Mouse (Mus musculus) forebrain, embryonic 11.5 days (tissue): Measurements from ENCODE around the gene Map3k7. TPM values are rescaled to one million over a fixed set of nuclear protein-coding genes. Genes with fewer than 3 reads are reported as not detected.
"Not testable (repeated sequence)": the region's sequence is repeated elsewhere in the genome, so short reads cannot be mapped to it uniquely, and the experiment has no call there.

ENCODE experiments used
- ATAC-seq: fragments of 200-750 bp; cut with Nextera tagmentation; replicated peaks from 2 replicates; pipeline ENCODE4 v1.8.0; 2017; ENCODE audit warnings: moderate TSS enrichment; ENCODE audit not compliant: low FRiP score
- DNase-seq: peaks from one replicate; pipeline ENCODE4 v3.0.0-alpha.2; 2017; ENCODE audit warnings: low spot score
- H3K27ac ChIP-seq: fragments of 300-500 bp; sonication (generic); 2 replicates; pipeline ENCODE4 v1.5.1; 2014; ENCODE audit warnings: low read depth, low read length
- H3K27me3 ChIP-seq: fragments of 300-500 bp; sonication (generic); 2 replicates; pipeline ENCODE4 v1.6.1; 2014; ENCODE audit warnings: mild to moderate bottlenecking, low read length, mixed read lengths; ENCODE audit not compliant: control insufficient read depth, insufficient read depth
- H3K36me3 ChIP-seq: fragments of 300-500 bp; sonication (generic); 2 replicates; pipeline ENCODE4 v1.6.1; 2014; ENCODE audit warnings: mild to moderate bottlenecking, low read length, moderate library complexity, mixed read lengths; ENCODE audit not compliant: control insufficient read depth, insufficient read depth
- H3K4me1 ChIP-seq: fragments of 300-500 bp; sonication (generic); replicated peaks from 2 replicates; pipeline ENCODE4 v1.6.1; 2014; ENCODE audit warnings: low read length, mixed read lengths; ENCODE audit not compliant: control insufficient read depth, insufficient read depth
- H3K4me2 ChIP-seq: fragments of 300-500 bp; sonication (generic); 2 replicates; pipeline ENCODE4 v1.6.1; 2014; ENCODE audit warnings: low read depth, mild to moderate bottlenecking, low read length, moderate library complexity, mixed read lengths; ENCODE audit not compliant: severe bottlenecking
- H3K4me3 ChIP-seq: fragments of 300-500 bp; sonication (generic); 2 replicates; pipeline ENCODE4 v1.5.1; 2014; ENCODE audit warnings: low read depth, low read length
- H3K9ac ChIP-seq: fragments of 300-500 bp; sonication (generic); 2 replicates; pipeline ENCODE4 v1.6.1; 2014; ENCODE audit warnings: low read length
- H3K9me3 ChIP-seq: fragments of 300-500 bp; sonication (generic); 2 replicates; pipeline ENCODE4 v1.6.1; 2016; ENCODE audit warnings: low read length, mixed read lengths; ENCODE audit not compliant: control insufficient read depth
- WGBS: fragments of 180-500 bp; shearing (Covaris S2); extraction: QIAGEN DNeasy Blood & Tissue Kit; methylation state at CpG from one replicate; pipeline ENCODE4 v1.1.7; 2014; 5-methylcytosine and 5-hydroxymethylcytosine counted together
- polyA plus RNA-seq: library from polyadenylated mRNA; unstranded; fragments of >200 nt; fragmentation: Nextera tagmentation; extraction: Ambion mirVana; gene quantifications from 2 replicates; pipeline ENCODE4 v1.2.1, GENCODE M21; 2014

Map3k7 gene
- polyA plus RNA-seq, 1 experiment from 2014 or later, result 50.0 TPM

DNA sequence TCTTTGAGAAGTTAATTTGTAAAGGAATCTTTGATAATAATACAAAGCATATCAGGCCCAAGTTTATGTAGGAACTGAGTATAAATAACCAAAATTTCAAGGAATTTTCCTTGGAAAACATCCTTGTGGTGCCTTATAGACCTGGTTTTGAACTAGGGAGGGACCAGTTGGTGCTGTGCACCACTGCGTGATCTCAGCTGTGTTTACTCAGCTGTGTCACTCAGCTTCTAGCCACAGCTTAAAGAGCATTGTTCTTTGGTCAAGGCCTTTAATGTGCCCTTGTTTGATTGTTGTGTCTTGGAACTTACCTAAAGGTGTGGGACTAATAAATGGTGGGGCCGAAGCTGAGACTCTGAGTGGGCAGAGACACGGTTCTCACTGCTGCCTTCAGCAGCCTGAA is 43.3 kb downstream of the Map3k7 start:
- Histone ChIP-seq H3K36me3 (no peaks in the 10 kb centered on the region; the same call in 1 of the 2 replicates), H3K9me3 (no peaks in the 10 kb centered on the region), H3K4me3 (no peak overlapping the region), H3K4me1 (no peaks in the 10 kb centered on the region), H3K9ac (no peak overlapping the region), H3K27me3 (no peaks in the 10 kb centered on the region), H3K4me2 (no peak overlapping the region), H3K27ac (no peak overlapping the region)
- whole genome bisulfite sequencing, result 77% methylated on average over 3 of the region's 3 CpGs
- ATAC-seq (no peak), DNase-seq (no peak)

DNA sequence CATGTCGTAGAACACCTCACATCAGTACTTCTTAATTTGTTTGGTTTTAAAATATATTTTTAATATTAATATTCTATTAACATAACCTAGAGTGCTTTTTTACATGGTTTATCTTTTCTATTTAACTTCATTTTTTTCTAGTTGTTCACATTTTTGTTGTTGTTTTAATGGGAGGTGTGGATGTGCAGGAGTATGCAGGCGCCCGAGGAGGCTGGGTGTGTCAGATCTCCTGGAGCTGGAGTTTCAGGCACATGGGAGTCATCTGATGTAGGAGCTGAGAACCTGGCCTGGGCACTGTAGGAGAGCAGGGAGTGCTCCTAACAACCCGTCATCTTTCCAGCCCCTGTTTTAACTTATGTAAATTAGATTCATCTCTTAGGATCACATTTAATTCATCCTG is 44.2 kb downstream of the Map3k7 start:
- H3K4me1 ChIP-seq, result no peaks in the 10 kb centered on the region
- DNase-seq, result no peak

DNA sequence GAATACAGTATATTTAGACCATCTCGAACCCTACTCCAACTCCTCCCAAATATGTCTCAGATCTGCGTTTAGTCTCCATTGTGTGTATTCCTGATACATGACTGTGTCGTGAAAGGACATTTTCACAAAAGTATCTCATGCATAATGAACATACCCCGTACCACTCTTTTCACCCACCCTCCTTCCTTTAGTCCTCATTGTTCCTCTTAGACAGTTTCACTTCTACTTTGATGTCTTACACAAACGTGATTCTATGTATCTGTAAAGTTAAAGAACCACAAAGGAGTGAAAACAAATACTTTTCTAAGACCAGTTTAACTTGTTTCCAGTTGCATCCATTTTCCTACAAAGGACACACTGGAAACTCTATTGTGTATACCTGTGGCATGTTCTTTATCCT is 46.9 kb downstream of the Map3k7 start:
- H3K9me3 ChIP-seq, result no peaks in the 10 kb centered on the region
- H3K36me3 ChIP-seq, result no peaks in the 10 kb centered on the region; the same call in 1 of the 2 replicates
- DNase-seq, result no peak
- no peak overlapping the region for H3K9ac ChIP-seq
- no peak overlapping the region for H3K4me3 ChIP-seq
- H3K27ac ChIP-seq, result no peak overlapping the region
- 78% methylated on average over 5 of the region's 5 CpGs for WGBS
- H3K4me1 ChIP-seq, result no peaks in the 10 kb centered on the region
- H3K4me2 ChIP-seq, result no peak overlapping the region
- no peaks in the 10 kb centered on the region for H3K27me3 ChIP-seq
- no peak for ATAC-seq

More for the DNA sequence above, 44.2 kb downstream of the Map3k7 start:
- ATAC-seq, result no peak
- Histone ChIP-seq H3K4me3 (no peak overlapping the region), H3K36me3 (no peaks in the 10 kb centered on the region; the same call in 1 of the 2 replicates), H3K27me3 (no peaks in the 10 kb centered on the region), H3K27ac (no peak overlapping the region), H3K9ac (no peak overlapping the region), H3K9me3 (no peaks in the 10 kb centered on the region), H3K4me2 (no peak overlapping the region)
- WGBS, result 90% methylated on average over 4 of the region's 4 CpGs

DNA sequence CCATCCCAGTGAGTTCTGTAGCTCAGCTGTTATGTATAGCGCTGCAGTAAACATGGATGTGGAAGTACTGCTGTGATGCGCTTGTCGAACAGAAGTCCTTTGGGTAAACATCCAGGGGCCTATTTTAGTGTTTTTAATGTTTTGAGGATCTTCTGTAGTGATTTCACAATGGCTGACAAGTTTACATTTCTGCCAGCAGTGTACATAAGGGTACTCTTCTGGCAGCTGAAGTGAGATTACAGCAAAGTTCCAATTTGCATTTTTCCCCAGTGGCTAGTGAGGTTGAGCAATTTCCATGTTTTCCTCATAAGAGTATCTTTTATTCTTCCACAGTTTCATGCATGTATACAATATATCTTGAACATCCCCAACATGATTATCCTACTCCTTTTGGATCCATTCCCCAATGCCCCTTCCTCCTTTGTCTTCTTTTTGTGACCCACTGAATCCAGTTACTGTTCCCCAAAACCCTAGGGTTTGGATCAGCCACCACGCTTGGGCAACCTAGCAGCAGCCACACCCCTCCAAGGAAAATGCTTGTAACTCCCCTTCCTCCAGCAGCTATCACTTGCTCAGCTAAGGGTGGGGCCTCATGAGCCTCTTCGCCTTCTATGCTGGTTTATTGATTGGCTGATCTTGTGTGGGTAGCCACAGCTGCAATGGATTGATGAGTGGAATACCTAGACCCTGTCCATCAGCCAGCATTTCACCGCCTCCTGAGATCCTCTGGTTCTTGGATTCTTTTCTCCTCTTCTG is 47.5 kb downstream of the Map3k7 start:
- H3K27me3 ChIP-seq, result no peaks in the 10 kb centered on the region
- DNase-seq (no peak), ATAC-seq (no peak)
- no peak overlapping the region for H3K27ac ChIP-seq
- no peaks in the 10 kb centered on the region; the same call in 1 of the 2 replicates for H3K36me3 ChIP-seq
- no peaks in the 10 kb centered on the region for H3K9me3 ChIP-seq
- no peak overlapping the region for H3K9ac ChIP-seq
- 94% methylated on average over 6 of the region's 6 CpGs for WGBS
- H3K4me3 ChIP-seq, result no peak overlapping the region
- no peaks in the 10 kb centered on the region for H3K4me1 ChIP-seq
- H3K4me2 ChIP-seq, result no peak overlapping the region

DNA sequence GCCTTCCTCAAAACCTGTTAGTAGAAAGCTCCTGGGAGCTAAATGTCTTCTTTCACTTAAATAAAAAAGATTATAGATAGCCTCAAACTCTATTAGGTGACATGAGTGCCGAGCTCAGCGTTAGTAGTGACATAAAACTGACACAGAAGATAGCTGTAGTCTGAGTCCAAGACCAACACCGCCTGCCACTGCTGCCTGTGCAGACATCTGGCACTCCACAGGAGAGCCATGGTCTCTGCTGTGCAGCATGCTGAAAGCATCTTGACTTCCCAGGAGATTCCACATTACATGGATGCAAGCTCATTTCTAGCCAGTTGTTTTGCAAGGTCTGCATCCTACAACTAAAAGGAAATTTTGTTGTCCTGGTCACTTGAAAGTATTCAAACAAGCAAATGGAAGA is 57.2 kb downstream of the Map3k7 start:
- Histone ChIP-seq H3K36me3 (no peaks in the 10 kb centered on the region; the same call in 1 of the 2 replicates), H3K4me2 (no peak overlapping the region), H3K9me3 (no peaks in the 10 kb centered on the region), H3K9ac (no peak overlapping the region), H3K4me3 (no peak overlapping the region), H3K27me3 (no peaks in the 10 kb centered on the region), H3K27ac (no peak overlapping the region), H3K4me1 (no peaks in the 10 kb centered on the region)
- no peak for DNase-seq
- ATAC-seq, result no peak
- WGBS, result 91% methylated on average over 3 of the region's 3 CpGs

DNA sequence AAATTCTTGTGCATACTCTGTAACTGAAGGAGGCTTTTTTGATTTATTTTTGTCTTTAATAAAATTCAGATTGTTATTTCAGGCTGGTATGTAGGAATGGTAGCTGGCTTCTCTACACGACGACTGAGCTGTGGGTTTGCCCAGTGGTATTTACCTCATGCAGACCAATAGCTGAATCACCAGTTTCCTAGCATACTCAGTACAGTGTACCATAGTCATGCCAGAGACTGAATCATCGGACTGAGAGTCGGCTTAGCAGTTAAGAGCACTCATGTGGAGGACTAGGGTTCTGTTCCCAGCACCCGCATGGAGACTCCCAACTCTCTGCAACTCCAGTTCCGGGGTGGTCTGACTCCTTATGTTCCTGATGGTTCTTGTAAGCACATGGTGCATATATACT is 58.4 kb downstream of the Map3k7 start:
- Histone ChIP-seq H3K4me3 (no peak overlapping the region), H3K36me3 (no peaks in the 10 kb centered on the region; the same call in 1 of the 2 replicates), H3K27me3 (no peaks in the 10 kb centered on the region), H3K9me3 (no peaks in the 10 kb centered on the region), H3K4me2 (no peak overlapping the region), H3K9ac (no peak overlapping the region), H3K4me1 (no peaks in the 10 kb centered on the region), H3K27ac (no peak overlapping the region)
- WGBS, result 94% methylated on average over 6 of the region's 6 CpGs
- ATAC-seq, result no peak
- no peak for DNase-seq

DNA sequence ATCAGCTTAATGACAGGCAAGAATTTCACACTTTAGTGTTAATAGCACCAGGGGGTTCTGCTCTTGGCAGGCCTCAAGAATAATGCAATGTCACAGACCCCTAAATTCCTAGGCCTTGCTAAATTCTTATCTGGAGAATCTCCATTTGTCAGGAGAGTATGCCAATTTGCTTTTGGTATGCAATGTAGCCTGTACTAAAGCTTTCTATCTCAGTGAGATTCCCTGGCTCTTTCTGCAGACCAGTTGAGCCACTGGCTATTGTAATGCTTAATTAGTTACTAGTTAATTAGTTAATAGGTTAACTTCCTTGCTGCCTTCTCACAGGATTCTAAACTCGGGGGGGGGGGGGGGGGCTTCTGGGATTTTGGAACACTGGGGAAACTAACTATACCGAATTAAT is 60.3 kb downstream of the Map3k7 start:
- not testable (repeated sequence) for DNase-seq, H3K9me3 ChIP-seq, H3K4me2 ChIP-seq, ATAC-seq, H3K27me3 ChIP-seq, H3K36me3 ChIP-seq, H3K9ac ChIP-seq, H3K4me3 ChIP-seq, H3K4me1 ChIP-seq, H3K27ac ChIP-seq
- 83% methylated on average over 2 of the region's 2 CpGs for WGBS

DNA sequence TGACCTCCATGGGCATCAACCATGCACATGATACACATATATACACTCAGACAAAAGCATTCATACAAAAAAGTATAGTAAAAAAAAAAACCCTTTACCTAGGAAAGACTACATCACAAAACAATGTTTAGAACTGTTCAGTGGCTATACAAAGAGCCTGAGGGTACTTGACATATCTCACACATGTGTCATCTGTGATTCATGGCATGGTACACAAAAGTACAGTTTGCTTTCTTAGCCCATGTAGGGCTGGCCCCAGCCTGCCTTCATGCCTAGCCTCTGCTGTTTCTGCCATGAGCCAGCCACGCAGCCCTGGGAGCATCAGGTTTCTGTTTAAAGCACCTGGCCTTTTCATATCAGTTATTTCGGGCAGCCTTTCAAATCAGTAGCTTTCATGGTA is 61.2 kb downstream of the Map3k7 start:
- DNase-seq (no peak), ATAC-seq (no peak)
- Histone ChIP-seq H3K9ac (no peak overlapping the region), H3K27me3 (no peaks in the 10 kb centered on the region), H3K9me3 (no peaks in the 10 kb centered on the region), H3K4me2 (no peak overlapping the region), H3K36me3 (no peaks in the 10 kb centered on the region; the same call in 1 of the 2 replicates), H3K4me3 (no peak overlapping the region), H3K27ac (no peak overlapping the region), H3K4me1 (no peaks in the 10 kb centered on the region)
- 93% methylated on average over 2 of the region's 2 CpGs for WGBS

DNA sequence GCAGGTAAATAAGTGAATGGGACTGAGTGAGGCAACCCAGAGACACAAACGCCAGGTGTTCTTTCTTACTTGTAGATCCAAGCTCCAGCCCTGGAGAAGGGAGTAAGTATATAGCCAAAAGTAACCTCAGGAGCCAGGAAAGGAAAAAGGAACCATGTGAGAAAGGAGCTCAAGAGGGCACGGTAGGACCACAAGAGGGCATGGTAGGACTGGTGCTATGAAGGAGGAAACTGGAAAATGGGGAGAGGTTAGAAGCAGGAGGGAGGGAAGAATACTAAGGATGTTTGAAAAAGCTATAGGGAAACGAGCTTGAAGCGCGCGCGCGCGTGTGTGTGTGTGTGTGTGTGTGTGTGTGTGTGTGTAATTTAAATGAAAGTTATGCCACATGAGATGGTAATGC is 63.2 kb downstream of the Map3k7 start:
- H3K4me1 ChIP-seq, result no peaks in the 10 kb centered on the region
- H3K4me3 ChIP-seq, result no peak overlapping the region
- ATAC-seq (no peak), DNase-seq (no peak)
- H3K36me3 ChIP-seq, result no peaks in the 10 kb centered on the region
- no peaks in the 10 kb centered on the region for H3K27me3 ChIP-seq
- no peak overlapping the region for H3K4me2 ChIP-seq
- no peak overlapping the region for H3K9ac ChIP-seq
- no peak overlapping the region for H3K27ac ChIP-seq
- H3K9me3 ChIP-seq, result no peaks in the 10 kb centered on the region
- WGBS, result 90% methylated on average over 9 of the region's 9 CpGs
